Mouse (Mus musculus) adrenal gland, postnatal 36 days (tissue): ENCODE results near the gene C330007P06Rik. TPM values are rescaled to one million over a fixed set of nuclear protein-coding genes. Genes with fewer than 3 reads are reported as not detected.

ENCODE experiments used
- DNase-seq, 2 experiments: peaks; one replicate each; pipeline ENCODE4 v3.0.0; 2021; ENCODE audit warnings: mixed read lengths in 1 of 2
- long read RNA-seq, 2 experiments: library from polyadenylated mRNA; stranded (forward); transcript quantifications; one replicate each; pipeline ENCODE4 v2.0.0; 2021; ENCODE audit warnings: borderline sequencing depth in 2 of 2
- total RNA-seq, 2 experiments: library from RNA; stranded (reverse); gene quantifications; 2 replicates each; pipeline ENCODE4 v1.2.3; 2021

Gene C330007P06Rik
- 10 to 100 TPM; 50.3 to 51.5 TPM for total RNA-seq
- long read RNA-seq, experiment 1, transcript C330007P06Rik-202 (7 exons, 3,340 nt): major isoform, 28 of 34 reads
- long read RNA-seq, experiment 1, partial matches to known transcripts: 1 of 34 reads
- long read RNA-seq, experiment 1, other reads (novel, unspliced or antisense): 5 of 34 reads
- long read RNA-seq, experiment 2, transcript C330007P06Rik-202 (7 exons, 3,340 nt): major isoform, 17 of 21 reads
- long read RNA-seq, experiment 2, partial matches to known transcripts: 0 of 21 reads
- long read RNA-seq, experiment 2, other reads (novel, unspliced or antisense): 4 of 21 reads

DNA sequence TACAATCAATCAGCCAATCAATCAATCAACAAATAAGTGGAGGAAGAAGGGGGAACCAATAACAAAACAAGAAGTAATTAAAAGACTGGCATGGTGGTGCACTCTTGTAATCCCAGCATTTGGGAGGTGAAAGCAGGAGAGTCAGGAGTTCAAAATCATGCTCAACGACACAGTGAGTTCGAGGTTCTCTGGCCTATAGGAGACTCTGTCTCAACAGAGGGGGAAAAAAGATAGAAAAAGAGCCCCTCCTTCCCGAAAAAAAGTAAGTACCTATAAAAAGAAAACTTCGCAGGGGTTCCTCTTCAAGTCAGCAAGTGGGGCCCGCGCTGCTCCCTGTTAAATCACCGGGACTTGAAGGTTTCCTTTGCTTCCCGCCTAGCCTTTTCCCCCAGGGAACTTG lies at the start of gene C330007P06Rik, which contains the start of gene Ube2a:
Gene C330007P06Rik (minus strand): TSS at position 347 of the 400 bp plus-strand sequence.
Gene Ube2a (plus strand): TSS at position 136 of the 400 bp plus-strand sequence.
- no peak for DNase-seq

DNA sequence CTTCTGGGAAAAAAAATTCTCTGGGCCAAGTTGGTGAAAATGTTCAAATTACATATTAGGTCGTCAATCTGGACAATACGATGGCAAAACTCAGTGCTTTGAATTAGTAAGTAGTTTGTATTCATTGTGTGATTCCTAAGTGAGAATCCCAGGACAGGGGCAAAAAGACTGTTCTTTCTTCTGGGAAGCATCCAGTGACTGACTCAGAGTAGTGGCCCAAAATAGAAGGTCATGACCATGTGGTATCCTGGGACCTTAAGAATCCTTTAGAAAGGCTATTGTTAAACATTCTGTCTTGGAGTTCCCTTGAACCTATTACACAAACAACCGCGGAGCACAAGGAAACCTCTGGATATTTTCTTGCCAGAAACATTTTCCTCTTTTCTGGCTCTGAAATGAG lies 47.4 kb upstream of the C330007P06Rik start:
- no peak for DNase-seq

DNA sequence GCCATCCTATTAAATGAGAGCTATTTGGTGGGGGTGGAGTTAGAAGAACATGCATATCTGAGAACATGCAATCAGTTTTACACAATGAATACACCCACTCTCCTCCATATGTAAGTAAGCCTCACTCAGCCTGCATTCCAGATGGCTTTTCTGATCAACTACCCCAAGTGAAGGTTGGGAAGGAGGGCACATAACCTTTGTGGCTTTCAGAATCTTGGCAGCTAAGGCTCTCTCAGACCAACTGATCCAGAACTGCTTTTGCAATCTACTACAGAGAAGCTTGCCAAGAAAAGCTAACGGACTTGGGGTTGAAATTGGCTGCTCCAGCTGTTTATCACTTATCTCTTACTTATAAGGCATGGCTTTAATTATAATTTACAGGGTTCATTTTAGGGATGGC lies 43.8 kb upstream of the C330007P06Rik start:
- DNase-seq: no peak

DNA sequence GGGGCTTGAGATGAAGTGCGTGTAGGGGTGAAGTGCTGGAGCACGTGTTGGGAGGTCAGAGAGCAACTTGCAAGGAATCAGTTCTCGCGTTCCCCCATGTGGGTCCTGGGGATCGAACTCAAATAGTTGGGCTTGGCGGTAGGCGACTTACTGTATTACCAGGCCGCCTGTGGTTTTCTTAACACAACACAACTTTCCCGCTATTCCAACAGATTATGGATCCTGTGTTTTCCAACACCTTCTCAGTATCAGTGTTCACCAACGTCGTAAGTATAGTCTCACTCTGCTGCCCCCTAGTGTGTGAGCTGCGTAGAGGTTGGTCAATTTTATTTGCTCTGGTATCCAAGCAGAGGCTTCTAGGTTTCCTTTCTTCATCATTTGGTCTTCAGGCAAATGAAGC lies 37.4 kb upstream of the C330007P06Rik start:
- DNase-seq: peak; percentile 53 to 69

- no peak for DNase-seq
These were observed 32.6 kb upstream of the C330007P06Rik start for GRCm38 (mm10) chrX:36906539-36906938.

- DNase-seq: peak; percentile 90
These were observed 29.3 kb upstream of the C330007P06Rik start for GRCm38 (mm10) chrX:36903115-36903768.

DNA sequence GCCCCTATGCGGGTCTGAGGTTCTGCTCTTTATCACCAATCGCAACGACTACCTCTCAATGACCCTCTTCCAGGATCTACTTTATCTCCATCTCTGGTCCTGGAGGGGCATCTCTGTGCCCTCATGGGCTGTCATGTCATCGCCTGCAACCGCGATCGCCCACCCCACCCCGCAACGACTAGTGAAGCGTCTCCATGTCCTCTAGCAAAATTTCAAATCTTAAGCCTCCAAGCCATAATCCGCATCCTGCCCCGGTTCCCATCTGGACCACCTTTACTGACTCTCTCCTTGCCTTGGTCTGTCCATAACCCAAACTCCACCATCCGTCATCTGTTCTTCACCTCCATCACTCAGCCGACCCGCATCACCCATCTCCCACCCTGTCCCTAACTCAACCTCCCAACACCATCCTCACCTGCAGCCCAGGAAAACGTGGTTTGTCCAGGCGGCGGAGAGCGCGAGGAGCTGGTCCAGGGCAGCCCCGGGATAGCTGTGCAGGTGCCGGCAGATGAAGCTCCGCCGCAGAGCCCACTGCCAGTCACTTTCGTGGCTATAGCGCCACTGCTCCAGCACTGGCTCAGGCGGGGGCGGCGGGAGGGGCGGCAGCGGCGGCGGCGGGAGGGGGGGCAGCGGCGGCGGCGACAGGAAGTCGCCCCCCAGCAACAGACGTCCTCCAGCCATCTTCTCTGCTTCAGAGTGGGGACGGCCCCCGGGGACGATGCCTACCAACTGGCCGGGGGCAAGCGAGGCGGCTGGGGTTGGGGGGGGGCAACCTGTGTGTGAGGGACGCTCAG lies 28.6 kb upstream of the C330007P06Rik start, which contains the start of gene Nkrf:
Gene Nkrf (minus strand): TSS at position 579 of the 794 bp plus-strand sequence.
- peak; percentile 24 to 34 for DNase-seq

DNA sequence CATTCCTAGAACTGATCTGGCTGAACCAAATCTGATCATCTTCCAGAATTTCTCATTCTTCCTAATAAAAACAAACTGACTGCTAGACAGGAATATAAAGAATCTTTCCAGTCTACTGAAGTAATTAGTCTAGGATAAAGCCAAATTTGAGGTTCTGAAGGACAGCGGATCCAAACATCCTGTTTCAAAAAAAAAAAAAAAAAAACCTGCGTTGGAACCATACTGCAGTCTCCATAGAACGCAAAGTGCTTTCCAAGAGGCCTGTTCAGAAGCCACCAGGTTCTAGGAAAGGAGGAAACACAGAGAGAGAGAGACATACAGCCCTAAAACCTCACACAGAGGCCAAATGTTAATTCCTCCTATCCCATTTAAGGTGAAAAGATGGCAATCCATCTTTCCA lies 27.7 kb upstream of the C330007P06Rik start:
- no peak for DNase-seq

DNA sequence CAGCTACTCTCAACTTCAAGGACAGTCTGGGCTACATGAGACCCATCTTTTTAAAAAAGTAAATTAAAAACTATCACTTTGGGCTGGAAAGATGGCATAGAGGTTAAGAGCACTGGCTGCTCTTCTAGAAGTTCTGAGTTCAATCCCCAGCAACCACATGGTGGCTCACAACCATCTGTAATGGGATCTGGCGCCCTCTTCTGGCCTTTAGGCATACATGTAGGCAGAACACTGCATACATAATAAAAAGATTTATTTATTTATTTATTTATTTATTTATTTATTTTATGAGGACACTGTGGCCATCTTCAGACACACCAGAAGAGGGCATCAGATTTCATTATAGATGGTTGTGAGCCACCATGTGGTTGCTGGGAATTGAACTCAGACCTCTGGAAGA lies 25.0 kb upstream of the C330007P06Rik start:
- peak in 1 of 2 experiments; percentile 17 for DNase-seq

DNA sequence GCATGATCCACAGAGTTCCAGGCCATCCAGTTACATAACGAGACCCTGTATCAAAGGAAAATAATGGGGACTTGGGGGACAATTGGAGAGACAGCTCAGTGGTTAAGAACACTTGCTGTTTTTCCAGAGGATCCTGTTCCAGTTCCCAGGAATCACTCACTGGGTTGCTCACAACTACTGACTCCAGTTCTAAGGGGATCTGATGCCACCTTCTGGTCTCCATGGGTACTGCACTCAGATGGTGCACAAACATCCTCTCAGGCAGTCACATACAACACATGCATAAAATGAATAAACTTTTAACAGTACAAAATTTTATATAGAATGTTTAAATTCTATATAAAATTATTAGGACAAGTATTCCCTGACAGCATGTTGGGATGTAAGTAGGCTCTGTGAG lies 10.8 kb upstream of the C330007P06Rik start:
- no peak for DNase-seq

DNA sequence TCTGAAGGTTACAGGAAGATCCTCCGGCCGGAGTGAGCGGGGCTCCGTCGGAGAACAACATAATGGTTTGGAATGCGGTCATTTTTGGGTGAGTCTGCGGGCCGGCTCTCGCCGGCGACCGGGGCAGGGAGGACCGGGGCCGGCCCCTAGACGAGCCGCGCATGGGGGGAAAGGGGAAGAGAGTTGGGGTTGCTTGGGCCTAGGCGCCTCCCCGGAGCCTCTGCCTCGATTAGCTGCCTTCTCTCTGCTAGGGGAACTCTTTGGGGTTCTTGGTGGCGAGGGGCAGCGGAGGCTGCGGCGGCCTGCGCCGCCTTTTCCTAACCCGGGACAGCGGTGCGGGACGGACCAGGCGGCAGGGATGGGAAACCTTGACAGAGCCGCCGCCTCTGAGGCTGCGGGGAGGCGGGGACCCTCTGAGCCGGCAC lies 805 bp upstream of the C330007P06Rik start:
- peak; percentile 10 to 27 for DNase-seq

DNA sequence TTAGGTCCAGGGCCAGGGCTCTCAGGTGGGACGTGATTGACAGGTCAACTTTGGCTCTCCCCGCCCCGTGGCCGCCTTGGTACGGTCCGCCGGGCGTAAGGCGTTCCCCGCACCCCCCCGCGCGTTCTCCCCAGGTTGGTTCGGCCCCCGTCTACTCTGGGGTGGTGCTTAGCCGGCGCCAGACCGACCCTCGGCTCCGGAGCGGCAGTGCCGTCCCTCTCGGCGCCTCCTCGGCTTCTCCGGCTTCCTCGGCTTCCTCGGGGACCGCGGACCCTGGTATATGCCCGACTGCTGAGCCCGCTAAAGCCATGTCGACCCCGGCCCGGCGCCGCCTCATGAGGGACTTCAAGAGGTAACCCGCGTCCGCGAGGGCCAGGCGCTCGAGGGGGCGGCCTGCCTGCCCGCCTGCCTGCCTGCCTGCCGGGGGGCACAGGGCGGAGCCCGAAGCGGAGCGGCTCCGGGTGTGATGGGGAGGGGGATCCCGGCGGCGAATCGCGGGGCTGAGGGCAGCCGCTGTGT lies 326 bp upstream of the C330007P06Rik start:
- DNase-seq: peak; percentile 90 to 93

DNA sequence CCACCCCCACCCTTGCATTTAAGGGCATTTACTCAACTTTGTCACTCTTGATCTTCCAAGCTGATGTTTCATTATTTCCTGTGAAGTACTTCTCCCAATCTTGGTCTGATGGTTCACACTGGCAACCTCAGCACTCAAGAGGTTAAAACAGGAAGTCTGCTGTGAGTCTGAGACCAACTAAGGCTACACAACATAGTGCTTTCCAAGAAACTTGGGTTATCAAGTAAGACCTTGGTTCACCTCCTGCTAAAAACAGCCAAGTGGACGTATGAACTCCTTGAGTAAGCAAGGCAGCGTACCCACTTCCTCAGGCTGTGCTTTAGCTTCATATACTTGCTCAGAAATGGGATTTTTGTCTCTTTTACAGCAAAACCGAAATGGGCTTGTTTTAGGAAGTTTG lies 3.5 kb downstream of the C330007P06Rik start:
- no peak for DNase-seq

- DNase-seq: no peak
These were observed 9.1 kb downstream of the C330007P06Rik start for GRCm38 (mm10) chrX:36864609-36865328.

DNA sequence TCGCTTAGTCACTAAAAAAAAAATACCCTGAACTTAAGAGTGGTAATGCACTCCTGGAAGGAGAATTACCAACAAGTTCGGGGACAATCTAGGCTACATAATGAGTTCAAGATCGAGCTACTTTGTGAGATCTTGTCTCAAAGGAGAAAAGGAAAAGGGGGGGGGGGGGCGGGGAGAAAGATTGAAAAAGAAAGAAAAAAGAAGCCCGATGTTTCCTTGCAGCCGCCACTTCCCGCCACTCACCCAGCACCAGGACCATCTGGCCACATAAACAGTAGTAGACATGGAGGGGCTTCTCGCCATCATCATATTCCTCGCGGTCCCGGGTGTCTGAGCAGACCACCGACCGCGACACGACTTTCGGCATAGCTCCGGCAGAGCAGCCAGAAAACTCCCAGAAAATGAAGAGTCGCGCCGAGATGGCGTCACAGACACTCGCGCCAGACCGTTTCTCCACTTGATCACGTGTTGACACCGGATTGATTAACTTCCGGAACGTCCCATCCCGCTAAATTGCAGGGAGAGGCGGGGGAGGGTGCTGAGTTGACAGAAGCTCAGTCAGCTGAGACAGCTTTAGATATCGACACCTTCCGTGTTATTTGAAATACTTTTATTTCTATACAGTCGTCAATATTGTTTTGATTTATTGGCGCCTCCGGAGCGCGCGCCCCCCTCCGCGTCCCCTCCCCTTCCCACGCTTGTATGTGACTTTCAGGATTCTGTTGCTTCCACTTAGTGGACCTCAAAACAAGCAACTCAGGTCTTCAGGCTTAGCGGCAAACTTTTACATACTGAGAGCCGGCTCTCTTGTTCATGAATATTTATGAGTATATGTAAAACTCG lies 9.9 kb downstream of the C330007P06Rik start:
- peak; percentile 80 to 83 for DNase-seq

DNA sequence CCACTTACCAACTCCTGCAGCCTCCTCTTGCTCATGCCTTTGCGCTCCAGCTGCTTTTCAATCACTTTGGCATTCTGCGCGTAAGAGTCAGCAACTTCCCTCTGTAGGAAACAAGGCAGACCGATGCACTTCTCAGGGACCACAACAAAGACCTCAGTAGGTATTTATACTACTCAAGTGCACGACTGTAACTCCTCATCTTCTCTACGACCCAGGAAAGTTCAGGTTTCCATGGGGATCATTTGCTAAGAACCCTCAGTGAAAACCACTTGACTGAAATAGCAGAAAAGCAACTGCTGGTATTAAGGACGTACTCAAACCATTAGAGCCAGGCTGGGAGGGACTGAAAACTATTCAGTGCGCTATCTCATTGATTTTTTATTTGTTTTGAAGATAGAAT lies 21.3 kb downstream of the C330007P06Rik start:
- DNase-seq: no peak

DNA sequence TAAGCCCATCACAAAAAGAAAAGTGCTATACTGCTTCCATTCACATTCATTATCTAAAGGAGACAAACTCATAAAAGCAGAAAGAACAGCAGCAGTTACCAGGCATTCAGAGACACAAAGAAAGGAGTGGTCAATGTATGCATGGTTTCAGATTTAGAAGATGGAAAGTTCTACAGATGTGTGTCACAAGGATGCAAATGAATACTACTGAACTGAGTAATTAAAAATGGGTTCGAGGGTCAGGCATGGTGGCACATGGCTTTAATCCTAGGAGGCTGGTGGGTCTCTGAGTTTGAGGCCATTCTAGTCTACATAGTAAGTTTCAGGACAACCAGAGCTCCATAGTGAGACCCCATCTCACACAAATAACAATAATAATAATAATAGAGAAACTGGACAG lies 26.8 kb downstream of the C330007P06Rik start:
- no peak for DNase-seq

DNA sequence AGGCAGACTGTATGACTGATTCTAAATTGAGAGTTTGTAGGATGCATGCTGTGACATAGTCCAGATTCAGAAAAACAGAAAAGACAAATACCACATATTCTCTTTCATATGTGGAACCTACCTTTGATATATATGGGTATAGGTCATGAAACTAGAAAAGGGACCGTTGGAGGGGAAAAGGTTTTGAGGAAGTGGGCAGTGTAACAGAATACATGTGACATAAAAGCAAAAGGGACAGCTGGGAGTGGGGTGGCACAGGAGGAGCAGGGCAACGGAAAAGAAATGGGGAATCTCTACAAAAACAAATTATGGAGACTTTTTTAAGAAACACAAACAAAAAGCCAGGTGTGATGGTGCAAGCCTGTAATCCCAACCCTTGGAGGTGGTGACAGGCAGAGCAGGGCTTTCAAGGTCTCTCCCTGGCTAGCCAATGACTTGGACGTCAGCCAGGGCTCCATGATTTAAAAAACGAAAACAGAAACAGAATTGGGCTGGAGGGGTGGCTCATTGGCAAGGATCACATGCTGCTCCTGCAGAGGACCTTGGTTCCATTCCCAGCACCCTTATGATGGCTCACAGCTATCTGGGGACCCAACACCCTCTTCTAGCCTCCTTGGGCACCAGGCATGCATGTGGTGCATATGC lies 30.4 kb downstream of the C330007P06Rik start:
- DNase-seq: peak; percentile 41 to 48

DNA sequence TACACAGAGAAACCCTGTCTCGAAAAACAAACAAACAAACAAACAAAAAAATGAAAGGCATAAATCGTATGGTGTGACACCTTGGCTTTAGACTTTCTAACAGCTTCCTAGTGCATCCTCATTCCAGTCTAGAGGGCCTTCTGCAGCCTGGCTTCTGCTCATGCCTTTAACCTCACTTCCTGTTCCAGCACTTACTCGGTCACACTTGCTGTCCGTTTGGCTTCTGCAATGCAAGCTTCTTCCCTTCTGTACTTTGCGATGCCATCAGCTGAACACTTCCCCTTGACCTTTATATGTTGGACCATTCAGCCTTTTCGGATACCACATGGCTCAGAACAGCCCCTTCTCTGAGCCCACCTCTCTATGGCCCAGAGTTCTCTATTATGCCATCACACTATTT lies 32.2 kb downstream of the C330007P06Rik start:
- DNase-seq: no peak

- peak; percentile 25 to 46 for DNase-seq
These were observed 34.5 kb downstream of the C330007P06Rik start for GRCm38 (mm10) chrX:36839391-36839790.
